12 mouse cellular contexts compared by ENCODE assay signal in genomic region chr5:77502684-77503083, GRCm38 (mm10).
A peak's percentile ranks its signal among the peaks of the same experiment; 100 is the strongest.
DNase-seq lines count a peak whose midpoint lies in the region; ATAC-seq and TF ChIP-seq lines count a peak whose summit lies in the region.
"Had no signal": no experiment of that assay in that cellular context is flagged by ENCODE, and none has a peak within 500 bp of the region (broad histone marks: within the 10 kb centered on the region; RNA-seq: fewer than 3 reads in every experiment).

No protein-coding gene starts in this region.

- H3K4me3 ChIP-seq in forebrain, embryonic 16.5 days (replicated peaks; ENCODE audit: low read length), result no peak overlapping the region
- no peak overlapping the region for H3K4me3 ChIP-seq in midbrain, embryonic 14.5 days (replicated peaks; ENCODE audit: low read depth, low read length)
- H3K4me3 ChIP-seq in layer of hippocampus, adult 2 months, result no peak overlapping the region

- no peaks in the 10 kb centered on the region for H3K9me3 ChIP-seq in forebrain, embryonic 16.5 days (ENCODE audit: control insufficient read depth, low read length)
- no peaks in the 10 kb centered on the region for H3K9me3 ChIP-seq in midbrain, embryonic 14.5 days (ENCODE audit: control insufficient read depth, low read length)

- POLR2A ChIA-PET in Patski (lab: Charles Lee), result no interaction called here

- peak; percentile 92 for DNase-seq in Muller cell, postnatal 12 days (ENCODE audit: inconsistent ontology term)
- no peak for DNase-seq in Patski (ENCODE audit: low read depth, low spot score)
- DNase-seq in midbrain, embryonic 14.5 days, result peak; percentile 53
- no peak for DNase-seq in lung, postnatal 36 days
- no peak for DNase-seq in gastrocnemius, postnatal 25 days
- DNase-seq in layer of hippocampus, adult 2 months (ENCODE audit: low spot score in 2 of 2), result no peak
- DNase-seq: adrenal gland, postnatal 36 days; cerebellum, adult 11 months had no signal

- whole genome bisulfite sequencing in forebrain, embryonic 16.5 days, result 5% methylated on average over 5 of the region's 5 CpGs
- WGBS in midbrain, embryonic 14.5 days, result 9% methylated on average over 5 of the region's 5 CpGs

- no peaks in the 10 kb centered on the region for H3K27me3 ChIP-seq in Patski
- no peaks in the 10 kb centered on the region for H3K27me3 ChIP-seq in forebrain, embryonic 16.5 days (replicated peaks; ENCODE audit: control insufficient read depth, insufficient read depth, low read length)
- no peaks in the 10 kb centered on the region for H3K27me3 ChIP-seq in midbrain, embryonic 14.5 days (ENCODE audit: control insufficient read depth, insufficient read depth, low read length)

- no peak overlapping the region for H3K9ac ChIP-seq in forebrain, embryonic 16.5 days (replicated peaks; ENCODE audit: low read depth, low read length)
- H3K9ac ChIP-seq in midbrain, embryonic 14.5 days (replicated peaks; ENCODE audit: low read length), result no peak overlapping the region

- no peak for TF ChIP-seq CTCF in Patski (IDR thresholded peaks at IDR 0.05)
- no peak for TF ChIP-seq CTCF in layer of hippocampus, adult 2 months (conservative IDR thresholded peaks at IDR 0.05)

- CTCF ChIA-PET in Patski (lab: Charles Lee), result interaction anchor here (0.7 to 1.9 kb wide), 6 partner anchors 8 to 173 kb away, joined by 3 to 5 read pairs (median 3); no protein-coding TSS in a partner anchor

- H3K4me2 ChIP-seq in forebrain, embryonic 16.5 days (ENCODE audit: low read length), result no peak overlapping the region
- peak overlapping the region; percentile 1; the same call in 1 of the 2 replicates for H3K4me2 ChIP-seq in midbrain, embryonic 14.5 days (ENCODE audit: low read length)
- H3K4me2 ChIP-seq: liver, embryonic 11.5 days had no signal

- no peaks in the 10 kb centered on the region for H3K36me3 ChIP-seq in forebrain, embryonic 16.5 days (ENCODE audit: control insufficient read depth, insufficient read depth)
- H3K36me3 ChIP-seq in midbrain, embryonic 14.5 days (ENCODE audit: control insufficient read depth, insufficient read depth, low read length), result no peaks in the 10 kb centered on the region

- H3K27ac ChIP-seq in forebrain, embryonic 16.5 days (ENCODE audit: low read length), result no peak overlapping the region
- no peak overlapping the region; the same call in 1 of the 2 replicates for H3K27ac ChIP-seq in midbrain, embryonic 14.5 days (replicated peaks; ENCODE audit: low read depth, low read length)
- H3K27ac ChIP-seq in layer of hippocampus, adult 2 months, result no peak overlapping the region
- H3K27ac ChIP-seq: stomach, postnatal 0 days had no signal

- in situ Hi-C loops in Patski (cut with MboI; ENCODE audit: low pct_unique_long_range_greater_than_20kb), result no loop called here

- H3K4me1 ChIP-seq in forebrain, embryonic 16.5 days (replicated peaks; ENCODE audit: control insufficient read depth, insufficient read depth, low read length), result no peaks in the 10 kb centered on the region; the same call in 1 of the 2 replicates
- H3K4me1 ChIP-seq in midbrain, embryonic 14.5 days (ENCODE audit: control insufficient read depth, insufficient read depth, low read length), result no peaks in the 10 kb centered on the region; the same call in 1 of the 2 replicates

- ATAC-seq in Patski, result peak; percentile 44
- peak; percentile 64 for ATAC-seq in forebrain, embryonic 16.5 days
- ATAC-seq in midbrain, embryonic 14.5 days (ENCODE audit: low FRiP score, low TSS enrichment), result no peak
- ATAC-seq: intestine, postnatal 0 days had no signal

Comparison
In these comparisons a context has a peak if more than half of its experiments do, and no peak if none do; other contexts are left out.
1. DNase-seq: peak in Muller cell, postnatal 12 days (single experiment) and midbrain, embryonic 14.5 days (single experiment); none in Patski (single experiment), lung, postnatal 36 days (single experiment), gastrocnemius, postnatal 25 days (single experiment) and layer of hippocampus, adult 2 months (0 of 2).